Mouse (Mus musculus) heart, adult 2 months (tissue): ENCODE data around the gene Trappc2. TPM values are rescaled to one million over a fixed set of nuclear protein-coding genes. Genes with fewer than 3 reads are reported as not detected.

Source experiments
- DNase-seq, 2 experiments: peaks; one replicate each; pipeline ENCODE4 v3.0.0; 2021
- H3K27ac ChIP-seq: fragments of 200-600 bp; 2 replicates; pipeline ENCODE4 v1.8.1; 2022
- H3K27me3 ChIP-seq: fragments of 200-500 bp; 2 replicates; pipeline ENCODE4 v1.6.1; 2012; ENCODE audit warnings: mild to moderate bottlenecking, low read length, inconsistent platforms, mixed read lengths; ENCODE audit not compliant: control insufficient read depth, insufficient read depth
- H3K36me3 ChIP-seq: fragments of 200-500 bp; 2 replicates; pipeline ENCODE4 v1.6.1; 2012; ENCODE audit warnings: low read length, inconsistent platforms; ENCODE audit not compliant: control insufficient read depth, insufficient read depth
- H3K4me1 ChIP-seq: fragments of 200-500 bp; 2 replicates; pipeline ENCODE4 v1.6.1; 2011; ENCODE audit warnings: low read length; ENCODE audit not compliant: control insufficient read depth, insufficient read depth
- H3K4me3 ChIP-seq: fragments of 200-600 bp; 2 replicates; pipeline ENCODE4 v1.8.1; 2022
- H3K79me2 ChIP-seq: fragments of 200-500 bp; replicated peaks from 2 replicates; pipeline ENCODE4 v1.6.1; 2012; ENCODE audit warnings: mild to moderate bottlenecking, inconsistent platforms, low read length, moderate library complexity, mixed read lengths; ENCODE audit not compliant: control insufficient read depth, insufficient read depth
- H3K9ac ChIP-seq: fragments of 200-500 bp; 2 replicates; pipeline ENCODE4 v1.6.1; 2012; ENCODE audit warnings: low read depth, mild to moderate bottlenecking, control low read depth, inconsistent platforms, low read length, mixed read lengths
- CTCF ChIP-seq: fragments of 200-600 bp; IDR thresholded peaks from 2 replicates; pipeline ENCODE4 v1.8.1; 2022; ENCODE audit warnings: antibody characterized with exemption, mild to moderate bottlenecking, moderate library complexity
- EP300 ChIP-seq: fragments of 200-500 bp; IDR thresholded peaks from 2 replicates; pipeline ENCODE4 v1.6.1; 2011; ENCODE audit warnings: low read depth, low read length, control low read depth; ENCODE audit not compliant: insufficient read depth
- POLR2A ChIP-seq: fragments of 200-500 bp; IDR thresholded peaks from 2 replicates; pipeline ENCODE4 v1.6.1; 2011; ENCODE audit warnings: mild to moderate bottlenecking, low read depth, low read length, control low read depth; ENCODE audit not compliant: insufficient read depth
- WGBS: fragments of 180-500 bp; shearing (Covaris S2); methylation state at CpG from one replicate; pipeline ENCODE4 v1.1.7; 2018; 5-methylcytosine and 5-hydroxymethylcytosine counted together
- intact Hi-C: fragments of 180-260 bp; cut with DNase I; formaldehyde crosslinking; loops from one replicate; pipeline ENCODE4 v1.15.1; 2025
- polyA plus RNA-seq: library from polyadenylated mRNA; depleted of rRNA; stranded (reverse); fragments of >200 nt; gene quantifications from 2 replicates; pipeline ENCODE4 v1.2.3, GENCODE M21; 2012; rRNA removed
- total RNA-seq, 2 experiments: library from RNA; stranded (reverse); gene quantifications; 2 replicates each; pipeline ENCODE4 v1.2.3; 2021

The Trappc2 gene
- total and polyA plus RNA-seq, 3 experiments, result 6.5 to 17.1 (median 12.0) TPM

DNA sequence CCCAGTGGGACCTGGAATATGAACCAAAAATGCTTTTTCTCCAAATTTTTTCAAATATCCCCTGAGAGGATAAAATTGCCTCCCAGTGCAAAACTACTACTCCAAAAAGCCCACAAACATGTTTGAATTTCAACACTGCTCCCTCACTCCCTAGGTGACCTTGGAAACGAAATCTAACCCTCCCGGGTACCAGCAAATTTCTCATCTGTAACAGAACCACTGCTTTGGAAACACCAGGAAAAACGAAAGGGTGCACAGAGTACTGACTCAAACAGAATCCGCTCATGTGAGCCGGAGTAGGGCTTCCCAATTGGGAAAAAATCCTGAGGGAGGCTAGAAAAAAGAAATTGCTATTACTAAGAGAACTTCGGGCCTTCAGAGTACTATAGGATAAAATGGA lies 37.0 kb downstream of the Trappc2 start:
- Histone ChIP-seq H3K27ac (no peak overlapping the region), H3K36me3 (peaks cover 9% of the 10 kb centered on the region), H3K9ac (no peak overlapping the region), H3K79me2 (no peaks in the 10 kb centered on the region; the same call in 1 of the 2 replicates), H3K4me1 (no peaks in the 10 kb centered on the region), H3K27me3 (no peaks in the 10 kb centered on the region), H3K4me3 (no peak overlapping the region)
- intact Hi-C loops, result loop anchor here (5.0 kb wide), 1 partner anchor 35 kb away; the partner anchor contains the start of genes Ofd1 and Trappc2
- 52% methylated on average over 6 of the region's 6 CpGs for WGBS
- no peak for TF ChIP-seq CTCF
- no peak for TF ChIP-seq POLR2A
- no peak for TF ChIP-seq EP300
- DNase-seq, result no peak

DNA sequence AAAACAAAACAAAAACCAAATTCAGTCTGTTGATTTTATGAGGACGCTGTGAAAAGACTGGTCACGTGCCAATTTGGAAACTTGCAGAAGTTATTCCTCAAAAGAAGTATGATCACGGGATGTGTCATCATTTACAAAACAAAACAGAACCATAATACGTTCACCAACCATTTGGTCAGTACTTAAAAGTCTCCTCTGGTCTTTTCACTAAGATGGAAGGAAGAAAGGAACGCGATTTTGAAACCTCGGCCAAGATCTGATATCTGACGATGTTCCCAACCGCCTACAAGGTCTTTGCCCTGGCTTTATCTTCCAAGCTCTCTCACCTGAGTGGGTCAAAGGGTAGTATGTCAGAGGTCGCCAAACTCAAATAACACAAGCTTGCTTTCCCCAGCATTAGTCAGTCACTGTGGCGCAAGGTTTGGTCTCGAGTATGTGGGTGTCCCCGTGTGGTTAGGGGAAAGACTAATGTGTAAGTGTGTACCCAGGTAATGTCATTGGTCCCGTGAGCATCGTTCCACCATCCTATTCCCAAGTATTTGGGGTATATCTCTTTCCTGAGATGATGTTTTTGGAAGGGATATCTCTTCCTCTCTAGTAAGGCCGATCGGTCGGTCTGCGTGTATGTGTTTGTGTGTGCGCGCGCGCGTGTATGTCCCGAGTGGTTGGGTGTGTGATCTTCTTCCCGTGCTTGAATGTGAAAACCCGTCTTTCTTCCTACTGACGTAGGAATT lies 38.4 kb downstream of the Trappc2 start:
- Histone ChIP-seq H3K4me3 (peak overlapping the region; percentile 61), H3K27ac (peak overlapping the region; percentile 75), H3K27me3 (no peaks in the 10 kb centered on the region), H3K36me3 (peaks cover 9% of the 10 kb centered on the region), H3K79me2 (no peaks in the 10 kb centered on the region; the same call in 1 of the 2 replicates), H3K9ac (peak overlapping the region; percentile 99), H3K4me1 (no peaks in the 10 kb centered on the region)
- no peak for TF ChIP-seq EP300
- no peak for TF ChIP-seq CTCF
- no peak for TF ChIP-seq POLR2A
- WGBS, result 16% methylated on average over 28 of the region's 28 CpGs
- intact Hi-C loops, result loop anchor here (1.0 to 5.0 kb wide), 2 partner anchors 32 to 36 kb away; partner anchors contain the start of genes Ofd1 and Trappc2
- DNase-seq, result peak in 1 of 2 experiments; percentile 10

DNA sequence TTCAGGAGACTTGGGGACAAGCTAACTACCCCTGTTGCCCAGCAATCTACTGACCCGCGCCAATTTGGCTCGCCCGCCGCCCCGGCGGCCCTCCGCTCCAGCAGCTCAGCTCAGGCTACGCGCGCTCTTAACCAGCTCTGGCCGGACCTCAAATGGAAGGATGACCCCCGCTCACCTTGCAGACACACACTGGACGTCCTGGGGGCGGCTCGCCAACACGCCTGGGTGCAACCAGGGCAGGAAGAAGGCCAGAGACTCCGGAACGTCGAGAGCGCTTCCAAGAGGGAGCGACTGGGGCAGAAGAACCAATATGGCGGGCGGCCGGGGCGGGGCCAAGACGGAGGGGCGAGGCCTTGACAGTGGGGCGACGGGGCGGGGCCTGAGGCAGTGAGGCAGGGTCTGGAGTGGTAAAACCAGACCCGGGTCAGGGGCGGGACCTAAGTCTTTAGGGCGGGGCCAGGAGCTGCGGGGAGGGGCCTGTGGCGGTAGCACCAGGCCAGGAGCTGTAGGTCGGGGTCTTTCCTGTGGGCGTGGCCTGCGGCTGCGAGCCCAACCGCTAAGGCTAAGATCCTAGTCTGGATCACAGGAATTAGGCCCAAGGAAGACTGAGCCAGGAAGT lies 39.1 kb downstream of the Trappc2 start, which contains the start of gene Rab9:
TSS of gene Rab9 (minus strand) at position 503 of the 619 bp plus-strand sequence.
- Histone ChIP-seq H3K4me1 (no peaks in the 10 kb centered on the region), H3K36me3 (peaks cover 9% of the 10 kb centered on the region), H3K9ac (peak within 1 kb of the TSS; percentile 99), H3K79me2 (no peaks in the 10 kb centered on the region; the same call in 1 of the 2 replicates), H3K27ac (peak within 1 kb of the TSS; percentile 75), H3K27me3 (no peaks in the 10 kb centered on the region), H3K4me3 (peak within 1 kb of the TSS; percentile 61)
- intact Hi-C loops, result loop anchor here (1.0 to 5.0 kb wide), 2 partner anchors 31 to 37 kb away; partner anchors contain the start of genes Ofd1 and Trappc2
- WGBS, result 10% methylated on average over 39 of the region's 41 CpGs
- TF ChIP-seq EP300 (no peak), POLR2A (peak; percentile 68)
- DNase-seq, result peak; percentile 92 to 93

DNA sequence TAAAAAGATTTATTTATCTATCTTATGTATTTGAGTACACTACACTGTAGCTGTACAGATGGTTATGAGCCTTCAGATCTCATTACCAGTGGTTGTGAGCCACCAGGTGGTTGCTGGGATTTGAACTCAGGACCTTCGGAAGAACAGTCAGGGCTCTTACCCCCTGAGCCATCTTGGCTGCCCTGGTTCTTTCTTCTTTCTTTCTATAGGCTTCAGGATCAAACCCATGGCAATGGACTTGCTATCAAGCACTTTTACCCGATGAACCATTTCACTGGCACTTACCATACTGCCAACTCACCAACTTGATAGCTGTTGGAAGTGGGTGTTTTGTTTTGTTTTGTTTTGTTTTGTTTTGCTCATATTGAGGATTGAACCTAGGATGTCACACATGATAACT lies 54.7 kb downstream of the Trappc2 start:
- Histone ChIP-seq H3K4me1 (no peaks in the 10 kb centered on the region), H3K4me3 (no peak overlapping the region), H3K9ac (no peak overlapping the region), H3K27ac (no peak overlapping the region), H3K36me3 (no peaks in the 10 kb centered on the region), H3K79me2 (no peaks in the 10 kb centered on the region), H3K27me3 (no peaks in the 10 kb centered on the region)
- intact Hi-C loops, result no loop called here
- DNase-seq, result no peak
- 87% methylated on average over 2 of the region's 2 CpGs for WGBS
- TF ChIP-seq EP300 (no peak), CTCF (no peak), POLR2A (no peak)

DNA sequence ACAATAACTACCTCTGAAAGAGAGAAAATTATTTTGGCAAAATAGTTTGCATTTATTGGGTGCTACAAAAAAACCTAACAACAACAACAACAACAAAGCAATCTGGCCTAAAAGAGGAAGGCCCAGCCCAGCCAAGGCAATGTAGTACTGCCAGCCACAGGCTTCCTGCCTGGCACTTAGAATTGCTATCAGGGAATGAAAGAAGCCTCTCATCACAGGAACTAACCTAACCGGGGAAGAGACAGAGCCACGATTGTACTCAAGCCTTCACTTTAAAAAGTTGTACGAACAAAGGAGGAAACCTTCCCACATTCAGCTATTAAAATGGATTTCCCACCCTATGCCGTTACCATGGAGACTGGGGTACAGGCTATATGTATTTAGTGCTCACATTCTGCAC lies 57.4 kb downstream of the Trappc2 start:
- no peaks in the 10 kb centered on the region for H3K27me3 ChIP-seq
- intact Hi-C loops, result no loop called here
- no peaks in the 10 kb centered on the region for H3K79me2 ChIP-seq
- TF ChIP-seq CTCF (no peak), EP300 (no peak), POLR2A (no peak)
- no peak overlapping the region for H3K9ac ChIP-seq
- 38% methylated on average over 4 of the region's 4 CpGs for WGBS
- no peaks in the 10 kb centered on the region for H3K36me3 ChIP-seq
- no peak for DNase-seq
- no peak overlapping the region for H3K4me3 ChIP-seq
- no peaks in the 10 kb centered on the region for H3K4me1 ChIP-seq
- no peak overlapping the region for H3K27ac ChIP-seq

DNA sequence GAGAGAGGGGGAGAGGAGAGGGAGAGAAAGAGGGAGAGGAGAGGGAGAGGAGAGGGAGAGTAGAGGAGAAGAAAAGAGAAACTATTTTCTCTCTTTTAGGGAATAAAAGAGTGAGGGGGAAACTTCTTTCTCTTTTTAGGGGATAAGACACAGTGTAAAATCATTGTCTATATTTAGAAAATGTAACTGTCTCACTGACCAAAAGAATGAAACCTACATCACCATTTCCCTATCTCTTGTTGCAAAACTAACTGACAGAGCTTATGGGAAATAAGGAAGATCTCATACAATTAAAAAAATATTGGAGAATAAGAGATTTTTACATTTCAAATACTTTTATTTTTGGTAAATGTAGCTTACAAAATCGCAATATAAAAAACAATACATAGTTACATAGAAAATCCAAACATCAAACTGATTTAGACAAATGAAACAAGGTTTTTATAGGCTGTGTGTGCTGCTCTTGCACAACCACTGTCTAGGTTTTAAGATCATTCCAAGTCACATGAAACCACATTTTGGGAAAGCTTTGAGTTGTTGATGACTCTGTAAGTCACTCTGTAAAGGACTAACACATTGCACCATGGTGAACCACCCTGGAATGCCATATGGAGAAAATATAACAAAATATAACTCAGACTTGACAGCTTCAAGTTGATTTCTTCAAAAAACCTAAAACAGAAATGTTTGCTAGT lies 59.3 kb downstream of the Trappc2 start:
- no peak for DNase-seq
- H3K27me3 ChIP-seq, result no peaks in the 10 kb centered on the region
- no peaks in the 10 kb centered on the region for H3K36me3 ChIP-seq
- H3K4me3 ChIP-seq, result no peak overlapping the region
- TF ChIP-seq EP300, result no peak
- TF ChIP-seq CTCF, result no peak
- no peak for TF ChIP-seq POLR2A
- 77% methylated on average over 1 of the region's 1 CpGs for WGBS
- H3K27ac ChIP-seq, result no peak overlapping the region
- no peaks in the 10 kb centered on the region for H3K79me2 ChIP-seq
- intact Hi-C loops, result no loop called here
- H3K4me1 ChIP-seq, result no peaks in the 10 kb centered on the region
- H3K9ac ChIP-seq, result no peak overlapping the region

Other genes starting within 250 kb of the Trappc2 start
- 10 to 100 TPM; 10.8 to 12.5 TPM for gene Gpm6b, start 201.7 kb upstream of the Trappc2 start, total RNA-seq
- gene Gpm6b, start 201.7 kb upstream of the Trappc2 start, polyA plus RNA-seq, result 6.4 and 14.1 TPM in 2 replicates
- gene Ofd1, start 130 bp downstream of the Trappc2 start, total RNA-seq, result 1 to 10 TPM; 3.9 to 4.3 TPM
- gene Ofd1, start 130 bp downstream of the Trappc2 start, polyA plus RNA-seq, result 0.94 and 1.6 TPM in 2 replicates
- gene Rab9, start 39.3 kb downstream of the Trappc2 start, total RNA-seq, result 10 to 100 TPM; 21.9 to 25.8 TPM
- gene Rab9, start 39.3 kb downstream of the Trappc2 start, polyA plus RNA-seq, result 8.3 and 13.7 TPM in 2 replicates
- gene Tceanc, start 78.0 kb downstream of the Trappc2 start, total RNA-seq, result 1 to 10 TPM; 1.8 to 2.2 TPM
- gene Tceanc, start 78.0 kb downstream of the Trappc2 start, polyA plus RNA-seq, result 0.70 and 0.91 TPM in 2 replicates
- under 1 TPM; 0.31 to 0.32 TPM for gene Egfl6, start 145.1 kb downstream of the Trappc2 start, total RNA-seq
- gene Egfl6, start 145.1 kb downstream of the Trappc2 start, polyA plus RNA-seq, result 0.18 TPM in 2 replicates